Mouse (Mus musculus): Measurements from ENCODE around the gene Pafah1b1. TPM values are rescaled to one million over a fixed set of nuclear protein-coding genes. Genes with fewer than 3 reads are reported as not detected.

Pafah1b1 gene
- polyA plus RNA-seq, 1 experiment from 2014 or later, result 47.9 TPM

GRCm38 (mm10) chr11:74631880-74632789 is 92.3 kb downstream of the Pafah1b1 start:
- Histone ChIP-seq H3K4me2 (no peak overlapping the region), H3K4me1 (peaks cover 2% of the 10 kb centered on the region), H3K27me3 (replicated peaks) (no peaks in the 10 kb centered on the region), H3K9me3 (no peaks in the 10 kb centered on the region), H3K27ac (no peak overlapping the region), H3K4me3 (no peak overlapping the region), H3K9ac (no peak overlapping the region), H3K36me3 (replicated peaks) (0 out of 2 replicates have a peak, but pooled peaks cover 10% of the 10 kb centered on the region)
- WGBS, result 71% methylated on average over 7 of the region's 7 CpGs
- ATAC-seq (replicated peaks), result no peak

- no peak overlapping the region for H3K27ac ChIP-seq
- WGBS, result 74% methylated on average over 3 of the region's 3 CpGs
- no peak for ATAC-seq (replicated peaks)
- H3K27me3 ChIP-seq (replicated peaks), result no peaks in the 10 kb centered on the region
- no peak overlapping the region for H3K4me2 ChIP-seq
- H3K9ac ChIP-seq, result no peak overlapping the region
- no peaks in the 10 kb centered on the region for H3K4me1 ChIP-seq
- H3K36me3 ChIP-seq (replicated peaks), result 0 out of 2 replicates have a peak, but pooled peaks cover 6% of the 10 kb centered on the region
- H3K4me3 ChIP-seq, result no peak overlapping the region
- H3K9me3 ChIP-seq, result no peaks in the 10 kb centered on the region
Measured at GRCm38 (mm10) chr11:74627481-74627880, 97.0 kb downstream of the Pafah1b1 start.

DNA sequence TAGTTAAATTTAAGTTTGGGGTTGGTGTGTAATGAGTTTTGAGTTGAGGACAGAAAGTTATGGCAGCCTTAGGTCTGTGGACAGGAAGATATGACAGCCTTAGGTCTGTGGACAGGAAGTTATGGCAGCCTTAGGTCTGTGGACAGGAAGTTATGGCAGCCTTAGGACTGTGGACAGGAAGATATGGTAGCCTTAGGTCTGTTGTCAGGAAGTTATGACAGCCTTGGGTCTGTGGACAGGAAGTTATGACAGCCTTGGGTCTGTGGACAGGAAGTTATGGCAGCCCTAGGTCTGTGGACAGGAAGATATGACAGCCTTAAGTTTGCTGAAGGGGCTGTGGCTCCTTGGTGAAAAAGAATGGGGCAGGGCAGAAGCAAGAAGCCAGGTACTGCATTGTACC is 99.1 kb downstream of the Pafah1b1 start:
- peaks cover 4% of the 10 kb centered on the region for H3K4me1 ChIP-seq
- H3K36me3 ChIP-seq (replicated peaks), result no peaks in the 10 kb centered on the region
- H3K4me3 ChIP-seq, result no peak overlapping the region
- H3K4me2 ChIP-seq, result no peak overlapping the region
- H3K27me3 ChIP-seq (replicated peaks), result no peaks in the 10 kb centered on the region
- H3K9ac ChIP-seq, result no peak overlapping the region
- no peaks in the 10 kb centered on the region for H3K9me3 ChIP-seq
- no peak for ATAC-seq (replicated peaks)
- H3K27ac ChIP-seq, result no peak overlapping the region

Other genes with a start within 250 kb of the Pafah1b1 start
- gene Rap1gap2, start 113.8 kb downstream of the Pafah1b1 start, polyA plus RNA-seq (2015; fragmentation: Nextera tagmentation; extraction: Ambion mirVana), result 14.5 and 15.8 TPM in 2 replicates
- gene Ccdc92b, start 105.1 kb downstream of the Pafah1b1 start, polyA plus RNA-seq (2015; fragmentation: Nextera tagmentation; extraction: Ambion mirVana), result 3.3 and 4.0 TPM in 2 replicates
- 18.2 TPM in 2 replicates for gene Cluh, start 75.2 kb downstream of the Pafah1b1 start, polyA plus RNA-seq (2015; fragmentation: Nextera tagmentation; extraction: Ambion mirVana)
- 55.2 TPM in 2 replicates for gene Mettl16, start 46.2 kb upstream of the Pafah1b1 start, polyA plus RNA-seq (2015; fragmentation: Nextera tagmentation; extraction: Ambion mirVana)
- gene Mnt, start 106.2 kb upstream of the Pafah1b1 start, polyA plus RNA-seq (2015; fragmentation: Nextera tagmentation; extraction: Ambion mirVana), result 9.9 and 10.2 TPM in 2 replicates
- 31.2 and 33.9 TPM in 2 replicates for gene Sgsm2, start 172.4 kb upstream of the Pafah1b1 start, polyA plus RNA-seq (2015; fragmentation: Nextera tagmentation; extraction: Ambion mirVana)
- gene Tsr1, start 173.4 kb upstream of the Pafah1b1 start, polyA plus RNA-seq (2015; fragmentation: Nextera tagmentation; extraction: Ambion mirVana), result 26.3 and 28.6 TPM in 2 replicates
- gene Smg6, start 201.2 kb upstream of the Pafah1b1 start, polyA plus RNA-seq (2015; fragmentation: Nextera tagmentation; extraction: Ambion mirVana), result 16.0 and 17.1 TPM in 2 replicates
- gene Srr, start 201.3 kb upstream of the Pafah1b1 start, polyA plus RNA-seq (2015; fragmentation: Nextera tagmentation; extraction: Ambion mirVana), result 38.6 and 40.4 TPM in 2 replicates